18 mouse cellular contexts compared by ENCODE assay signal in genomic region chr9:58701751-58702150, GRCm38 (mm10). TPM values are rescaled to one million over a fixed set of nuclear protein-coding genes. Genes with fewer than 3 reads are reported as not detected.
DNase-seq lines count a peak whose midpoint lies in the region; TF ChIP-seq lines count a peak whose summit lies in the region.
"Had no signal": no experiment of that assay in that cellular context is flagged by ENCODE, and none has a peak within 500 bp of the region (broad histone marks: within the 10 kb centered on the region; RNA-seq: fewer than 3 reads in every experiment).

No protein-coding gene starts in this region.

- intact Hi-C loops in heart, adult 2 months (cut with DNase I) = no loop called here

- in situ Hi-C loops in ES-E14 (cut with MboI; ENCODE audit: low sequenced_read_pairs in 2 of 2, unreplicated experiment in 2 of 2) = no loop called here

- no peaks in the 10 kb centered on the region for H3K79me2 ChIP-seq in heart, adult 2 months (replicated peaks; ENCODE audit: control insufficient read depth, insufficient read depth, low read length)

- H3K4me3 ChIP-seq in heart, adult 2 months = no peak overlapping the region
- H3K4me3 ChIP-seq in ES-E14 (ENCODE audit: insufficient read depth in 1 of 2, low read depth in 1 of 2, low read length in 2 of 2, poor library complexity in 1 of 2, severe bottlenecking in 1 of 2) = no peak overlapping the region
- no peak overlapping the region for H3K4me3 ChIP-seq in embryonic facial prominence, embryonic 10.5 days
- H3K4me3 ChIP-seq: forebrain, embryonic 10.5 days; gastrocnemius, adult 2 months; heart, embryonic 12.5 days; hindbrain, embryonic 15.5 days had no signal

- H3K9ac ChIP-seq in heart, adult 2 months (ENCODE audit: low read depth, low read length) = no peak overlapping the region
- H3K9ac ChIP-seq in ES-E14 (ENCODE audit: insufficient read depth, low read depth, low read length, poor library complexity, severe bottlenecking) = no peak overlapping the region
- H3K9ac ChIP-seq: heart, embryonic 12.5 days; hindbrain, embryonic 15.5 days had no signal

- TF ChIP-seq CTCF in heart, adult 2 months (IDR thresholded peaks at IDR 0.05) = no peak

- no peaks in the 10 kb centered on the region for H3K36me3 ChIP-seq in heart, adult 2 months (ENCODE audit: control insufficient read depth, insufficient read depth, low read length)
- no peaks in the 10 kb centered on the region for H3K36me3 ChIP-seq in ES-E14 (ENCODE audit: control insufficient read depth, insufficient read depth, low read length, poor library complexity, severe bottlenecking)
- no peaks in the 10 kb centered on the region for H3K36me3 ChIP-seq in embryonic facial prominence, embryonic 10.5 days (replicated peaks)
- H3K36me3 ChIP-seq: forebrain, embryonic 10.5 days; heart, embryonic 12.5 days; hindbrain, embryonic 15.5 days had no signal

- H3K27me3 ChIP-seq in heart, adult 2 months (ENCODE audit: control insufficient read depth, insufficient read depth, low read length) = peaks cover 3% of the 10 kb centered on the region; the same call in 1 of the 2 replicates
- no peaks in the 10 kb centered on the region for H3K27me3 ChIP-seq in embryonic facial prominence, embryonic 10.5 days (replicated peaks; ENCODE audit: low read depth, poor library complexity, severe bottlenecking)
- H3K27me3 ChIP-seq: heart, embryonic 12.5 days; hindbrain, embryonic 15.5 days; Patski had no signal

- H3K9me3 ChIP-seq in ES-E14 (ENCODE audit: control insufficient read depth, insufficient read depth, low read depth, low read length) = no peaks in the 10 kb centered on the region
- H3K9me3 ChIP-seq in embryonic facial prominence, embryonic 10.5 days = no peaks in the 10 kb centered on the region
- H3K9me3 ChIP-seq: forebrain, embryonic 10.5 days; heart, embryonic 12.5 days; hindbrain, embryonic 15.5 days had no signal

- H3K4me1 ChIP-seq in heart, adult 2 months (ENCODE audit: control insufficient read depth, insufficient read depth, low read length) = no peaks in the 10 kb centered on the region
- no peaks in the 10 kb centered on the region for H3K4me1 ChIP-seq in ES-E14 (ENCODE audit: control insufficient read depth in 2 of 2, insufficient read depth in 2 of 2, low read length in 2 of 2, poor library complexity in 1 of 2)
- no peaks in the 10 kb centered on the region for H3K4me1 ChIP-seq in embryonic facial prominence, embryonic 10.5 days
- H3K4me1 ChIP-seq: forebrain, embryonic 10.5 days; hindbrain, embryonic 15.5 days had no signal

- DNase-seq in heart, adult 11 months = peak; percentile 68
- no peak for DNase-seq in heart, adult 2 months
- peak; percentile 19 for DNase-seq in ES-E14 (ENCODE audit: low read depth, low spot score)
- DNase-seq in embryonic facial prominence, embryonic 10.5 days (ENCODE audit: low spot score) = peak; percentile 7
- DNase-seq in kidney, adult 8-10 months = no peak
- DNase-seq in lung, postnatal 14 days = no peak
- DNase-seq: adrenal gland, adult 8-10 months; cerebellum, adult 18-20 months; cerebellum, adult 9-11 months; cerebellum, postnatal 36 days; gastrocnemius, adult 2 months; gastrocnemius, postnatal 36 days; heart, postnatal 36 days; kidney, adult 2 months had no signal

- TF ChIP-seq EP300 in heart, adult 2 months (IDR thresholded peaks at IDR 0.05; ENCODE audit: insufficient read depth, low read depth, low read length) = no peak

- no peak for TF ChIP-seq POLR2A in heart, adult 2 months (IDR thresholded peaks at IDR 0.05; ENCODE audit: insufficient read depth, low read depth, low read length)

- WGBS in heart, adult 2 months = 92% methylated on average over 2 of the region's 2 CpGs
- WGBS in embryonic facial prominence, embryonic 10.5 days = 91% methylated on average over 2 of the region's 2 CpGs

- no peak overlapping the region for H3K27ac ChIP-seq in heart, adult 2 months
- no peak overlapping the region for H3K27ac ChIP-seq in ES-E14 (ENCODE audit: insufficient read depth, low read depth, low read length, poor library complexity, severe bottlenecking)
- H3K27ac ChIP-seq in embryonic facial prominence, embryonic 10.5 days (replicated peaks) = no peak overlapping the region
- H3K27ac ChIP-seq: forebrain, embryonic 10.5 days; gastrocnemius, adult 2 months; hindbrain, embryonic 15.5 days had no signal

TF ChIP-seq in ES-E14, 5 proteins besides CTCF, POLR2A, EP300 and RAD21:
- TF ChIP-seq CHD2 (IDR thresholded peaks at IDR 0.05; ENCODE audit: low read depth, low read length) (no peak), HCFC1 (IDR thresholded peaks at IDR 0.05; ENCODE audit: borderline replicate concordance, insufficient read depth, low read length) (no peak), ZC3H11A (IDR thresholded peaks at IDR 0.05; ENCODE audit: borderline replicate concordance, low read depth, low read length) (no peak), ZNF384 (IDR thresholded peaks at IDR 0.05; ENCODE audit: low read depth, low read length) (no peak), MAFK (IDR thresholded peaks at IDR 0.05; ENCODE audit: insufficient read depth, low read depth, low read length) (no peak)

RNA-seq across cellular contexts. Expression of gene Rec114, which starts 42.0 kb away (rescaled TPM):
- total RNA-seq in heart, adult 2 months (2021) = 10 to 100 TPM in 1 of 2 experiments, 1 to 10 TPM in 1; 1.8 to 13.6 TPM
- 2.5 TPM in 1 of 2 replicates, not detected in the other for polyA plus RNA-seq in heart, adult 2 months (2012; rRNA removed)
- 12.4 and 16.7 TPM in 2 replicates for total RNA-seq in ES-E14 (2012; rRNA removed)
- 1.3 and 1.9 TPM in 2 replicates for polyA plus RNA-seq in embryonic facial prominence, embryonic 10.5 days (2016; fragmentation: Nextera tagmentation; extraction: Ambion mirVana)
- total RNA-seq: gastrocnemius, adult 2 months; gastrocnemius, postnatal 36 days had no signal

Comparison
In these comparisons a context has a peak if more than half of its experiments do, and no peak if none do; other contexts are left out.
1. DNase-seq: peak in heart, adult 11 months (single experiment), ES-E14 (single experiment) and embryonic facial prominence, embryonic 10.5 days (single experiment); none in heart, adult 2 months (0 of 2), kidney, adult 8-10 months (0 of 2) and lung, postnatal 14 days (single experiment).